Mouse (Mus musculus): ENCODE results near the gene Ezh2.

Gene Ezh2

GRCm38 (mm10) chr6:47552280-47552679 lies 42.9 kb downstream of the Ezh2 start:
- no peak for DNase-seq (ENCODE audit: low spot score in 2 of 2)

GRCm38 (mm10) chr6:47535333-47535732 lies 59.8 kb downstream of the Ezh2 start:
- DNase-seq (ENCODE audit: low spot score in 2 of 2), result no peak

- no peak for DNase-seq (ENCODE audit: low spot score in 2 of 2)
Observed at GRCm38 (mm10) chr6:47532547-47532946, 62.6 kb downstream of the Ezh2 start.

- DNase-seq (ENCODE audit: low spot score in 2 of 2), result no peak
Observed at GRCm38 (mm10) chr6:47527655-47528054, 67.5 kb downstream of the Ezh2 start.

GRCm38 (mm10) chr6:47527129-47527528 lies 68.0 kb downstream of the Ezh2 start:
- DNase-seq (ENCODE audit: low spot score in 2 of 2), result no peak

- no peak for DNase-seq (ENCODE audit: low spot score in 2 of 2)
Observed at GRCm38 (mm10) chr6:47526446-47526845, 68.7 kb downstream of the Ezh2 start.

GRCm38 (mm10) chr6:47525041-47525440 lies 70.1 kb downstream of the Ezh2 start:
- DNase-seq (ENCODE audit: low spot score in 2 of 2), result no peak

- no peak for DNase-seq (ENCODE audit: low spot score in 2 of 2)
Observed at GRCm38 (mm10) chr6:47522431-47522830, 72.7 kb downstream of the Ezh2 start.

GRCm38 (mm10) chr6:47520030-47520429 lies 75.1 kb downstream of the Ezh2 start:
- DNase-seq (ENCODE audit: low spot score in 2 of 2), result no peak

GRCm38 (mm10) chr6:47494562-47494961 lies 100.6 kb downstream of the Ezh2 start:
- no peak for DNase-seq (ENCODE audit: low spot score in 2 of 2)

GRCm38 (mm10) chr6:47482027-47482426 lies 113.1 kb downstream of the Ezh2 start:
- no peak for DNase-seq (ENCODE audit: low spot score in 2 of 2)

Data from thymus, postnatal 10 days (tissue).